Mouse (Mus musculus): ENCODE measurements at regions not wholly inside any gene's neighbourhood (a gene's known extent, or its start where the extent isn't known, plus 50 kb on each side); places are given as distances from the start of the nearest gene placed in this dataset.

- no peak for DNase-seq
Measured at GRCm38 (mm10) chr15:67899772-67900171, 1399.1 kb upstream of the Lrrc6 start.

- DNase-seq: no peak
Measured at GRCm38 (mm10) chr15:67898959-67899403, 1398.3 kb upstream of the Lrrc6 start.

- no peak for DNase-seq
Measured at GRCm38 (mm10) chr15:67892066-67892465, 1391.4 kb upstream of the Lrrc6 start.

GRCm38 (mm10) chr15:67890612-67891304 is 1390.0 kb upstream of the Lrrc6 start:
- DNase-seq: no peak

GRCm38 (mm10) chr15:67888548-67888947 is 1387.8 kb upstream of the Lrrc6 start:
- DNase-seq: no peak

- DNase-seq: no peak
Measured at GRCm38 (mm10) chr15:67855291-67855690, 1354.6 kb upstream of the Lrrc6 start.

GRCm38 (mm10) chr15:67850118-67850517 is 1349.4 kb upstream of the Lrrc6 start:
- no peak for DNase-seq

GRCm38 (mm10) chr15:67845707-67846106 is 1345.0 kb upstream of the Lrrc6 start:
- DNase-seq: no peak

- no peak for DNase-seq
Measured at GRCm38 (mm10) chr15:67840671-67841070, 1340.0 kb upstream of the Lrrc6 start.

GRCm38 (mm10) chr15:67825796-67826484 is 1325.2 kb upstream of the Lrrc6 start:
- DNase-seq: no peak

GRCm38 (mm10) chr15:67823226-67823625 is 1322.5 kb upstream of the Lrrc6 start:
- no peak for DNase-seq

- no peak for DNase-seq
Measured at GRCm38 (mm10) chr15:67799871-67800270, 1299.2 kb upstream of the Lrrc6 start.

GRCm38 (mm10) chr15:67795578-67795977 is 1294.9 kb upstream of the Lrrc6 start:
- no peak for DNase-seq

GRCm38 (mm10) chr15:67792822-67793221 is 1292.1 kb upstream of the Lrrc6 start:
- DNase-seq: no peak

- no peak for DNase-seq
Measured at GRCm38 (mm10) chr15:67788587-67788986, 1287.9 kb upstream of the Lrrc6 start.

- no peak for DNase-seq
Measured at GRCm38 (mm10) chr15:67785583-67785982, 1284.9 kb upstream of the Lrrc6 start.

GRCm38 (mm10) chr15:67783754-67784153 is 1283.0 kb upstream of the Lrrc6 start:
- DNase-seq: no peak

- DNase-seq: no peak
Measured at GRCm38 (mm10) chr15:67782505-67782904, 1281.8 kb upstream of the Lrrc6 start.

- DNase-seq: no peak
Measured at GRCm38 (mm10) chr15:67780856-67781255, 1280.1 kb upstream of the Lrrc6 start.

GRCm38 (mm10) chr15:67767624-67768023 is 1266.9 kb upstream of the Lrrc6 start:
- no peak for DNase-seq

- no peak for DNase-seq
Measured at GRCm38 (mm10) chr15:67759221-67759620, 1258.5 kb upstream of the Lrrc6 start.

GRCm38 (mm10) chr15:67750582-67750981 is 1249.9 kb upstream of the Lrrc6 start:
- DNase-seq: no peak

GRCm38 (mm10) chr15:67743332-67743731 is 1242.6 kb upstream of the Lrrc6 start:
- DNase-seq: no peak

GRCm38 (mm10) chr15:67732988-67733387 is 1232.3 kb upstream of the Lrrc6 start:
- DNase-seq: no peak

All from spleen, adult 18-20 months (tissue).